Mouse (Mus musculus): ENCODE results near the gene Furin. TPM values are rescaled to one million over a fixed set of nuclear protein-coding genes. Genes with fewer than 3 reads are reported as not detected.
"Not testable (repeated sequence)": the region's sequence is repeated elsewhere in the genome, so short reads cannot be mapped to it uniquely, and the experiment has no call there.

Gene Furin
- total RNA-seq, 2 experiments from 2014 or later: 48.7 to 50.3 TPM

DNA sequence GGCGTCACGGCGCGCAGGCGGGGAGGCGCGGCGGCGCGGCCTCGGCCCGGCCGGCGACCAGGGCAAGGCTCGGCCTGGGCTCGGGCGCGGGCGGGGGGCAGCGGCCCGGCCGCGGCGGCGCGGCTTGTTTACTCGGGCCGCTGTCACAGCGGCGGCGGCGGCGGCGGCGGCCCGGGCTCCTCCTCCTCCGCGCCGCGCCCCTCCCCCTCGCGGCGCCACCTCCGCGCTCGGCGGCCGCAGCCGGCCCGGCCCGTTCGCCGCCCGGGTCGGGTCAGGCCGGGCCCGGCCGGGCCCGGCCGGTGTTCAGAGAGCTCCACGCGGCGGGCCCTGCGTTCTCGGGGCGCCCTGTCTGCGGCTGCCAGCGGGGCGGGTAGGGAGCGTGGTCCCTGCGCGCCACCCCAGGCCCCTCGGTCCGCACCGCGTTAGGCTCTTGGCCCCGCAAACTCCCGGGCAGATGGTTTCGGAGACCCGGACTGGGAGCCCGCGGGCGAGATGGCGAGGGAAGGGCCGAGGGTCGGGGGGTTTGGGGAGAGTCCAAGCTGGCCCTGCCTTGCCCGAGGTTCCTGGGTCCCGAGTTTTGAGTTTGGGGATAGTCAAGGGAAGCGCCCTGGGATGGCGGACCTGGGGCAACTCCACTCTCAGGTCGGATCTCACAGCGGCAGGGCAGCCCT is 2.5 kb downstream of the Furin start:
- no peak for DNase-seq (ENCODE audit: low spot score in 2 of 2)

DNA sequence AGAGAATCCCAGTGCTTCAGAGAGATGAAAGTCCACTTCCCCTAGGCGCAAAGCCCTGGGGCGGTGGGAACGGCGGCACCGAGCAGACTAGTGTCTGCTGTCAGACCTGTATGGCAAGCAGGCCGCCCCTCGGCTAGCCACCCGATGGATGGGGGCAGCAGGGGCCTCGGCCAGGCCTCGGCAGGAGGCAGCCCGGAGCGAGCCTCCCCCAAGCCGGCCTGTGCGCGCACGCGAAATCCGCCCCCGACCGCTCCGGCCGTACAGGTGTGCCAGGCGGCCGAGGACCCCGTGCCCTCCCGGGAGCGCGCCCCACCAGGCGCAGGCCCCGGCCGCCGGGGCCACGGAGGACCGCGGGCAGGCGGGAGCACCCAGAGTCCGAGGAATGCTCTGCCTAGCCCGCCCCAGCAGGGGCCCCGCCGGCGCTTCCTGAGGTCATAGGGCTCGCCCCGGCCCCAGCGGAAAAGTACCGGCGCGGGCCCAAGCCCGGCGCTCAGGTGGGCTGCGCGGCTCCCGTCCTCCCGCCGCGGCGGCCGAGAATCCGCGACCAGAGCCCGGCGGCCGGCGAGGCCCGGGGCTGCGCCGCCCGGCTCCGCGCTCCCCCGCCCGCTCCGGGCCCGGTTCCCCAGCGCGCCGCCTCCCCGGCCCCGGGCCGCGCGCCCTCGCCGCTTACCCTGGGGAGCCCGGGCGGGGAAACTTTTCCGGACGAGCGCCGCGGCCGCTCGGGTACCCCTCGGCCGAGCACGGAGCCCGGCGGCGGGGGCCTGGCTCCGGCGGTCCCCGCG is 3.2 kb downstream of the Furin start:
- no peak for DNase-seq (ENCODE audit: low spot score in 2 of 2)

DNA sequence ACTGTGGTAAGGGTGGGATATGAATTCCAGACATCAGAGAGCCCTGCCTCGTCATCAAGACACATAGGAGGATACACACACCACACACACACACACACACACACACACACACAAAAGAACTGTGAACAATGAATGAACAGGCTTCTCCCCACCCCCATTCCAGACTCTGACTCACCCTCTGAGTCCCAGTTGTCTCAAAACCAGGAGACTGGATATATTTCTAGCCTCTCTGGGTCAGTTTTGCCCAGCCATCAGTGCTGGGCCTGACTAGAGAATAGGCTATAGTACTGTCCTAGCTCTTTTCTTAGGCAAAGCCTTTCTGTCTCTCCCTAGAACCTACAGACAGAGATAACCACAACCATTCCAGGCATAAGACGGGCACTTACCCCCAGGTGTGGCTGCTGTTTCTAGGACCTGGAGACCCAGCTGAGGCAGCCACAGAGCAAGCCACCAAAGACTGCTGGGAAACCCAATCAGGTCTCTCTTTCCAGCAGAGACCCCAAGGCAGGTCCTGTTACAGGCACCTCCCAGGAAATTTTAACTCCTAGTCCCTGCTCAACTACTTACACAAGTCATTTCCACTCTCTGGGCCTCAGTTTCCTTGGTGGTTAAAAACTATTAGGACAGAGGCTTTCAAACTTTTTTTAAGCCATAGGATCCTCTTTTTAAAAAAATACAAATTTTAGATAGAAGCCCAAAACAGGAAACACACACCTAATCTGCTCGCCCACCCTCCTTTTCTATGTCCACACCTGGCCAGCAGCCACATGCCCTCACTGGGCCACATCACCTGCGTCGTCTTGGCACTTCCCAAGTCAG is 4.0 kb downstream of the Furin start:
- DNase-seq (ENCODE audit: low spot score in 2 of 2): no peak

DNA sequence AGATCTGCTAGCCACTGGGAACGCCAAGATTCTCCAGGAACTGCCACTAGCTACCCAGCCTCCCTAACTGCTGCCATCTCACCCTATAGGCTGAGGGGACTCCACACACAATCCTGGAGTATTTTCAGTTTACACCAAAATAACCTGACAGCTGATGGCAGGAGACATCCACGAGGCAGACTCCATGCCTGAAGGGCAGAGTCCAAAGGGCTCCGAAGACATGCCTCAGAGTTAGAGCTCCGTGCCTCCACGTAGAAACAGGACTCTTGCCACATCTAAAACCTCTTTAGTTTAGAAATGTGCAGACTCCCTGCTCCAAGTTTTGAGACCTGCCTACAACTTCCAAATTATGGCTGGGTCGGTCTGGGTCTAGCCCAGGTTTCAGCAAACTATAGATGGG is 4.7 kb downstream of the Furin start:
- DNase-seq (ENCODE audit: low spot score in 2 of 2): no peak

DNA sequence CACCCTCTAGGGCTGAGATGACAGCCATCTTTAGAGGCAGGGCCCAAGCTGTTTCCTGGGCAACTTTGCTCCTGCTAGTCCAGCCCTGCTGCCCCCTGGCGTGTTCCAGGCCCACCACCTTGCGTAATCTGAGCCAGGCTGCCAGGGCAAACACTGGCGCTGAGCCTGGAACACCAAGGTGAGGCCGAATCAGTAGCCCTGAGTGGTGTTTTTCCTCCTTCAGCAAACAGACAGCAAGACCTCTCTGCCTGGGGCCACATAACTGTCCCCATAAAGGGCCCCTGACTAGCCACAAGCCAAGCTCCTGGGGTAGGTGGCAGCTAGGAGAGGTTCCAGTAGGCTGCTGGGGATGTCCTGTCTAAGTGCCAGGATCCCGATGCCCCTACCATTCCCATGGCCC is 5.1 kb downstream of the Furin start:
- DNase-seq (ENCODE audit: low spot score in 2 of 2): no peak

DNA sequence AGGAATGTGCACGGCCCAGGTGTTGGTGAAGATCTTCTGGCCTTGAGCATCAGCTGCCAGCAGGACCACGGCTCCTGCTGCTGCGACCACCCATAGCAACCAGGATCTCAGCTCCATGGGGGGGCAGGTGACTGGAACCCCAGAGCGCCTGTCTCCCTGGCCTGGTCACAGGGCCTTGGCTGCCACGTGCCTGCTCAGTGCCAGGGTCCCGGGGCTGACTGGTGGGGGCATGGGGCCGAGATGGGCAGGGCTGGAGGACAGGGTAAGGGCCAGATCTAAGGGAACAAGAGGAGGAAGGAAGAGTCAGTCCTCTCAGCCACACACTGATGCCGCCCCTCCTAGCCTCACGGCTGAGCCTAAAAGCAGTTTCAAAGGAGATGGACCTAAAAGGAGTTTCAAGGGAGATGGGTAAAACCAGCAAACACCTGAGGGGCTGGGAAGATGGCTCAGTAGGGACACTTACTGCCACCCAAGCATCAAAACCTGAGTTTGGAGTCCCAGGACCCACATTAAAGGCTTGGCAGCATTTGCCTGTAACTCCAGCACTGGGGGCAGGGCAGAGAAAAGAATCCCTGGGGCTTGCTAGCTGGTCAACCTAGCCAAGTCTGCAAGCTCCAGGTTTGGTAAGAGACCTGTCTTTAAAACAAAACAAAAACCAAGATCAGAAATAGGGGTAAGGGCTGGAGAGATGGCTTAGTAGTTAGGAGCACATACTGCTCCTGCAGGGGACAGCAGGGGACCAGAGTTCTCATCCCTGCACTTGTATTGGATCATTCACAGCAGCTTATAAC is 6.4 kb downstream of the Furin start:
- DNase-seq (ENCODE audit: low spot score in 2 of 2): no peak

DNA sequence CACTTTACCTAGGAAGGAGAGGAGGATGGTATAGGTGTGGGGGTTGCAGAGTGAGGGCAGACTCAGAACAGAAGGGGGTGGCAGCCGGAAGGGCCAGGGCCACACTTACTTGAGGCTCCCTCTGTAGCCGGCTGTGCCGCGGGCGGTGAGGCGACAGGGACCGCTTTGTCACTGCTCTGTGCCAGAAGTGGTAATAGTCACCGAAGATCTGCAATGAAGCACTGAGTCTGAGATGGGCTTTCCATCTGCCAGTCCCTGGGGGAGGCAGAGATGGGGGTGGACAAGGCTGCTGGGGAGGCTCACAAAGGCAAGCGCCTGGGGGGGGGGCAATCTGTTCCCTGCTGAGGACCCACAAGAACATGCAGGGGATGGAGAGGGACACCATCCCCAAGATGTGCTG is 7.2 kb downstream of the Furin start:
- DNase-seq (ENCODE audit: low spot score in 2 of 2): no peak

DNA sequence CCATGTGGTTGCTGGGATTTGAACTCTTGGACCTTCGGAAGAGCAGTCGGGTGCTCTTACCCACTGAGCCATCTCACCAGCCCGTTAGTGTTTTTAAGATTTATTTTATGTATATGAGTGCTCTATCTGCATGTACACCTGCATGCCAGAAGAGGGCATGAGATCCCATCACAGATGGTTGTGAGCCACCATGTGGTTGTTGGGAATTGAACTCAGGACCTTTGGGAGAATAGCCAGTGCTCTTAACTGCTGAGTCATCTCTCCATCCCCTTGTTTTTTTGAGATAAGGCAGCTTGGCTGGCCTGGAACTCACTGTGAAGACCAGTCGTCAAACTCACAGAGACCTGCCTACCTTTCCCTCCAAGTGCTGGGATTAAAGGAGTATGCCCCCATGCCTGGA is 8.8 kb downstream of the Furin start:
- not testable (repeated sequence) for DNase-seq (ENCODE audit: low spot score in 2 of 2)

DNA sequence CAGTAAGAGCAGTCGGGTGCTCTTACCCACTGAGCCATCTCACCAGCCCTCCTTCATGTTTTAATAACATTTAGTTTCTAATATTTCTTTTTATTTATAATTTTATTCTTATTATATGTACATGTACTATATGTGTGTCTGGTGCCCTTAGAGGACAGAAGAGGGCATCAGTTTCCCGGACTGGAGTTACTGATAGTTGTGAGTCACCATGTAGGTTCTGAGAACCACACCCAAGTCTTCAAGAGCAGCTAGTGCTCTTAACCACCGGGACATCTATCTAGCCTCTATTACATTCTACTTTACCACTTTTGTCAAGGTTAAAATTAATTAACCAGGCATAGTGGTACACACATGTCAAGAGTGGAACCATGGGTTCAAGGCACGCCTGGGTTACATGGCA is 10.6 kb downstream of the Furin start:
- no peak for DNase-seq (ENCODE audit: low spot score in 2 of 2)

DNA sequence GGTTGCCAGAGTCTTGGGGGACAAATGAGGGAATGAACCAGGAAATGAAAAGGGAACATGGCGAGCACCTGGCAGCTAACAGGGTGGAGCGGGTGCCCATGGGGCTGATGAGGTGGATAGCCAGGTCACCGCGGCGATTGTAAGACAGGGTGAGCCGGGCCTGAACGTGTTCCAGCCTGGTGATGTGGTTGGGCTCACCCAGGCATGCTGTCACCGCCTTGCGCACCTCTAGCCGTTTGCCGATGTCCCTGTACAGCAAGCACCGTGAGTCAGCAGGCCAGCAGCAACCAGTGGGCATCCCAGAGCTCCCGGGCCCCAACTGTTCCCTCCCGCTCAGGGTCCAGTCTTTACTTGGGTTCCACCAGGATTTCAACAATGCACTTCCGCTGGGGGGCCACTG is 13.1 kb downstream of the Furin start:
- DNase-seq (ENCODE audit: low spot score in 2 of 2): no peak

DNA sequence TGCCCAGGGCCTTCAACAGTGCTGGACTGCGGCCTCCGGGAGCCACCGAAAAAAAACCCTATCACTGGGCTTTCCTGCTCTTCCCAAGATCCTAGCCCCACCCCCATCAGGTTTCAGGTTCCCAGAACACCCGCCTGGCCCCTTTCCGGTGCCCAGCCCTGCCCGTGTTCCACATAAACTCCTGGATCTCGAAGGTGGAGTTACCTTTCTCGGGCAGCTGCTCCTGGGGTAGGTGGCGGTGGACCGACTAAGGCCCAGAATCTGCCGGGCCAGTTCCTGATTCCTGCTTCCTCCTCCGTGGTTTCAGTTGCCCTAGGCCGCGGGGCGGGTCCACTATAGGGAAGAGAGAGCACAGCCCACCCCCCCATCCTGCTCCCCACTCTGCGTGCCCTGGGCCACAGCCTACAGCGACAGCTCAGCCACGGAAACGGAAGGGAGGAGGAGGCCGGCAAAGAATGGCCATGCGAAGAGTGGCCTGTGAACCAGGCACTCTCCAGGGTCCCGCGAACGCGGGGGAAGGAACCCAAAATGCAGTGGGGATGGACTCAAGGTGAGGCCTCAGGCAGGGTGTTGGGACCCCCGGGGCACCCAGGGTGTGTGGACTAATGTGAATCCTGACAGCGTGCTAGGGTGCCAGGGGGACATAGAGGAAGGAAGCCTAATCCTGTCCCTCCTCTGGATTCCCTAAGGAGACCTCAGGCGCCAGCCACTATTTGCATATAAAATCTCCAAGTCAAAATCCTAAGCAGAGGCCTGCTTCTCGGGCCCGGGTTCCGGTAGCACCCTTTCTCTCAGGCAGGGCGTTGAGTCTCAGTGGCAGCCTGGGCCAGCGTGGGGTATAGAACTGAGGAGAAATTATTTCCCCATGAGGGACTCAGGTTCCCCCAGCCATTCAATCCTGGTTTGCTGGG is 17.3 kb downstream of the Furin start, which contains the start of gene Fes:
Fes (minus strand) TSS at position 314 of the 911 bp plus-strand sequence.
- no peak for DNase-seq (ENCODE audit: low spot score in 2 of 2)

DNA sequence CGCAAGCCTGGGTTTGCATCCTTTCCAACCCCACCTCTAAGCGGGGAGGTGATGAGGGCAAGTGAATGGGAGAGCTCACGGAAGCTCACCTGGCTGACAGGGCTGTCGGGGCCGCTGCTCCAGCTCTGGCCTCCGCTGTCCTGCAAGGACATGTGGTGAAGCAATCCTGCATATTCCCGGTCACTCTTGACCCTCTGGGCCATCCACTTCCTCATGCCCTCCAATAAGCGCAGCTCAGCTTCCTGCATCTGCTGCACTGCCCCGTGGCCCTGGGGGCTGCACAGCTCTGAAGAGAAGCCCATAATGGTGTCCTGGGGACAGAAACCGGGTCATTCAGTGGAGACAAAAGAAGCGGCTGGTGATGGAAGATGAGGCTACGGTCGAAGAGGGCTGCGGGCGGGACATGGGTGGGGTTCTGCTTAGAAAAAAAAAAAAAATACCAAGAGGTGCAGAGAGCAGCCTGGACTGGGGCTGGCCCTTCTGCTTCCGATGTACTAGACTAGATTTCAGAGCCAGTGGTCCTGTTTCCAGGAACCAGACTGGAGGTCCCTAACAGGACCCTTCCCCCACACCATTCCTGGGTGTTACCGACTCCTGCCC is 18.1 kb downstream of the Furin start:
- no peak for DNase-seq (ENCODE audit: low spot score in 2 of 2)

DNA sequence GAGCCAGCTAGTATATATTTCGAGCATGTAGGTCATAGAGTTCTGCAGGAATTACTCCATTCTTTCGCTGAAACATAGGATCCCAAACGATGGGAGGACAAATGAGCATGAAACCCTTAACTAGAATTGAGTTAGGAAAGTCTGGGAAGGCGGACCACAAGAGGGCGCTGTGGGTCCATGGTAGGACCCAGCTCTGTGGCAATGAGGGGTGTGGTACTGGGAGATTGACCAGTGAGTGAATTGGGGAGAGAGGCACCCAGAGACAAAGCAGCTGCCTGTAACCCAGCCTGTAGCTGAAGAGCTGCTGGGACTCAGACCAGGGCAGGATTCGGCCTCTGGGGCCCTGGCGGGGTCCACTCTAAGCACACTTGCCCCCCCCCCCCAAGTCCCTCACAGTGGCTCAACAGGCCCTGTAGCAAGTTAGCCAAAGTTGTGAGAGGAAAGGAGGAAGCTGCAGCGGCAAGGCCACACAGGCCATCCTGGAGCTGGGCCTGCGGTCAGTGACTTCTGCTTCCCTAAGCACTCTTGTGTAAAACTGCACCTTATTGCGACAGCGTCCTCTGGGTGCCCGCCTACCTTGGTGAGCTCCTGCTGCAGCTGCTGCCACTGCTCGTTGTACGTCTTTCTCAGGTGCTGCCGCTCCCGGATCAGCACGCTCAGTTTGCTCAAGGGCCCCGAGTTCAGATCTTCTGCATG is 18.9 kb downstream of the Furin start:
- peak; percentile 88 to 93 for DNase-seq (ENCODE audit: low spot score in 2 of 2)

DNA sequence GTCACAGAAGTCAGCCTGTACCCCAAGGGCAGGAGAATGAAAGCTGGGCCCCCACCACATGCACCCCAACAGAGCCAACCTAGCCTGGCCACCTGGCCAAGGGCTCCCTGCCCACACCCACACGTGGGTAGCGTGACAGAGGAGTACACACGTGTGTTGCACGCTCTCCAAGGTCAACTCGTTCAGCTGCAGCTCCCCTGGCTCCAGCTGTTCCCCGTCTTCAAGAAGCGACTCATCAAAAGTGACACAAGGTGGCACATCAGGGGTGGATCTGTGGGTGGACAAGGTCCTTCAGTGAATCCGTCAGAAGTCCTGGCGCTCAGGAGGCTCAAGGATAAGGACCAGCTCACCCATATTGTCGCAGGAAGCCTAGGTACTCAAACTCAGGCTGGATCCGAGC is 22.3 kb downstream of the Furin start:
- no peak for DNase-seq (ENCODE audit: low spot score in 2 of 2)

DNA sequence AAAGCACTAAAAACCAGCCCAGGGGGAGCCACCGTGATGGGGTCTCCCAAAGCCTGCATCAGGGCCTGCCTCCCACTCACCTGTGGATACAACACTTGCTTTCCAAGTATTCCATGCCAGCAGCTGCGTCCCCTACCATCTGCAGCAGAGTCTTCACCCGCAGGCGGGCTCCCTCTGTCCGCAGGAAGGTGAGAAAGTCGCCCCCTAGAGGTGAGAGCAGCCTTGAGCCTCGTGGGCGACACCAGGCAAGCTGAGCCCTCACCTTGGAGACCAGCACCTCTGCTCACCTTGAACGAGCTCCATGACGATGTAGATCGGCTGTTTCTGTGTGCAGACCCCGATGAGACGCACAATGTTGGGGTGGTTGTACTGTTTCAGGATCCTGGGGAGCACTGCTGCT is 25.7 kb downstream of the Furin start:
- no peak for DNase-seq (ENCODE audit: low spot score in 2 of 2)

DNA sequence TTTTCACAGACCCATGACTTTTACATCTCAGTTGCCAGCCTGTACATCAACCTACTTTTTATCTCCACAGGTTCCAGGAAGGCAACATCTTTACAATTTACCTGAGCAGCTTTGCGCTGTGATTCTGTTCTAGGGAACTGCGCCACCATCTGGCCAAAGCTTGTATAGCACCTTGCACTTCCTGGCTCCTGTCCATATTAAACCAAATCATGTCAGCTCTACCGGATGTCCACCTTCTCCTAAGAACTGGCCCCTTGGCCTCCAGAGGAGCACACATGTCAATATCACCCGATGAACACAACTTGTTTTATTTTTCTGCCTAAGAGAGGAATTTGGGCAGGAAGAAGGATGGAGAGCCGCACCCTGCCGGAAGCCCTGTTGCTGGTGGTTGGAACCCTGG is 27.8 kb downstream of the Furin start:
- DNase-seq (ENCODE audit: low spot score in 2 of 2): peak in 1 of 2 experiments; percentile 57

DNA sequence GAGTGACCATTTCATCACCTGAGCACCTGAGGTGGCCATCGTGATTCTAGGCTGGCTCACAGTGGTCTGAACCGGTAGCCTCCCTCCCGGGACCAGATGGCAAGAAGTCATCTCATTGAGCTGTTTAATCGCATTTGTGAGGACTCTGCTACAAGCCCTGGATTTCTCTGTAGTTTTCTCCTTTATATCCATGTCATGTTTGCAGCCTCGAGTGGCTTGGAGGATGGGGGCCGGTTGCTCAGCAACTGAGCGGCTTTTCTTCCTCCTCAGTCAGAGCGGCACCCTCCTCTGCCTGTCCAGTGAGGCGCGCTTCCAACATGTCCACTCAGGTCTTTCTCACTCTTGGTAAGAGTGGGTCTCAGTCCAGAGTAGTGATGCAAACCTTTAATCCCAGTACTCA is 29.0 kb downstream of the Furin start:
- no peak for DNase-seq (ENCODE audit: low spot score in 2 of 2)

DNA sequence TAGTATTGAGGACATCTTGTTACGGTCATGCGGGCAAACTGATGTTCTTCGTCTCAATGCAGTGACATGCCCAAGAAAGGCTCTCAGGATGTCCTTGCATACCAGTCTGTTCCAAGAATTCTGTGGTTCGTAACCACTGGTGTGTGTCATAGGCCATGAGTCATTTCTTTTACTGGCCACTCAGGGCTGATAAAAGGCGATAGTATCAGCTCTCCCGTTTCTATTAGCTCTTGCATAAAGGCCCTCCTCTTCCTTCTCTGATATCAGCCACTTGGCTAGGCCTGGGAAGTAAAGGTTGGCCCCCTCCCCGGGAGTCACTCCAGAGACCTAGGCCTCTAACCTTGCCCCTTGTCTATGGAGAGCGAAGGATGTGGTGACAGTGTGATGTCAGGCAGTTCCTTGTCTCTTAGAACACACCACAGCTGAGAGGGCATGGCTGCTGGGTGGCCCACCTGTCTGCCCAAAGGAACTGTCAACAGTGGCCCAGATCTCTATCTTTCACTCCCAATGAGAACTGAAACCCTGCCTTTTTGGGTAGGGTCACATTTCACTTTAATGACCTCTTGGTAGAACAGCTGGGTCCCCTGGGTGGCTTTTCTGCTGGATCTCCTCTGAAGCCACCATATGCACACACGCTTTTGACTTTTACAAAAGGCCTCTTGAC is 29.7 kb downstream of the Furin start:
- no peak for DNase-seq (ENCODE audit: low spot score in 2 of 2)

DNA sequence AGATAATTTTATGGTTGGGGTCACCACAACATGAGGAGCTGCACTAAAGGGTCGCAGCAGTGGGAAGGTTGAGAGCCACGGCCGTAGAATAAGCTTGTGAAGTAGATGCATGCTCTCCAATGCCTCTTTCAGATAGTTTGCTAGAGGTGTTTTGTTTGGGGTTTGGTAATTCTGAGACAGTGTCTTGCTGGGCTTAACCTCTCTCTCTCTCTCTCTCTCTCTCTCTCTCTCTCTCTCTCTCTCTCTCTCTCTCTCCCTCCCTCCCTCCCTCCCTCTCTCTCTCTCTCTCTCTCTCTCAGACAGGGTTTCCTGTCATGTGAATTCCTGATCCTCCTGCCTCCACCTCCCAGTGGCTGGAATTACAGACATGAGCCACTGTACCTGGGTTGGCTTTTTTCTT is 30.5 kb downstream of the Furin start:
- DNase-seq (ENCODE audit: low spot score in 2 of 2): no peak
